Mouse (Mus musculus) frontal cortex, adult 2 months (tissue): ENCODE measurements at regions not wholly inside any gene's neighbourhood (a gene's known extent, or its start where the extent isn't known, plus 50 kb on each side); places are given as distances from the start of the nearest gene placed in this dataset.

Experiments used
- DNase-seq, 2 experiments: peaks; one replicate each; pipeline ENCODE4 v3.0.0; 2022; ENCODE audit warnings: low spot score in 1 of 2; ENCODE audit errors: extremely low spot score in 1 of 2

GRCm38 (mm10) chr7:75398904-75399724 is 56.2 kb upstream of the Akap13 start:
- peak in 1 of 2 experiments; percentile 51 for DNase-seq

GRCm38 (mm10) chr7:75400471-75400870 is 54.9 kb upstream of the Akap13 start:
- no peak for DNase-seq

- DNase-seq = no peak
Observed at GRCm38 (mm10) chr7:75404955-75405354, 50.4 kb upstream of the Akap13 start.
